Mouse (Mus musculus): ENCODE results near the gene AC141477.1. TPM values are rescaled to one million over a fixed set of nuclear protein-coding genes. Genes with fewer than 3 reads are reported as not detected.

Gene AC141477.1
- total RNA-seq, 1 experiment = not detected

DNA sequence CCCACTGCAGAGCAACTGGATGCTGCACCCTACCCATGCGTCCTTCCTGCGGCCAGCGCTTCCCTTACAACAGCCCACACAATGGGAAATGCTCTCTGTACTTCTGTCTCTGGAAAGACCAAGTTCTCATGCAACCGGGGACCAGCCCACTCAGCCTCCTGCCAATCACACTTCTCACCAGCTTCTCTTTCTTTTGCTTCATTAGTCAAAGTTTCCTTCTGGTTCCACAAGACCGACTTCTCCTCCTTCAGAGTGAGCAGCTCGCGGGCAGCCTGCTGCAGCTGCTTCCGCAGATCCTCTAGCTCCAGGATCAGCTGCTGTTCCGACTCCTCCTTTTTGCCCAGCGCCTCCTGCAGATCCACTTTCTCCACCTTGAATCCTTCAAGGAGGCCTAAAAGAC, 31.7 kb downstream of the AC141477.1 start:
- in situ Hi-C loops (cut with MboI; ENCODE audit: low sequenced_read_pairs in 2 of 2, unreplicated experiment in 2 of 2) = no loop called here
- H3K9ac ChIP-seq (ENCODE audit: insufficient read depth, low read depth, low read length, poor library complexity, severe bottlenecking) = no peak overlapping the region
- no peak overlapping the region for H3K27ac ChIP-seq (ENCODE audit: insufficient read depth, low read depth, low read length, poor library complexity, severe bottlenecking)
- H3K9me3 ChIP-seq (ENCODE audit: control insufficient read depth, insufficient read depth, low read depth, low read length) = no peaks in the 10 kb centered on the region
- peaks cover 64% of the 10 kb centered on the region for H3K36me3 ChIP-seq (ENCODE audit: control insufficient read depth, insufficient read depth, low read length, poor library complexity, severe bottlenecking)
- H3K4me1 ChIP-seq (ENCODE audit: control insufficient read depth in 2 of 2, insufficient read depth in 2 of 2, low read length in 2 of 2, poor library complexity in 1 of 2) = 0 out of 4 replicates have a peak, but pooled peaks cover 0 to 5% of the 10 kb centered on the region in 2 experiments
- no peak overlapping the region for H3K4me3 ChIP-seq (ENCODE audit: insufficient read depth in 1 of 2, low read depth in 1 of 2, low read length in 2 of 2, poor library complexity in 1 of 2, severe bottlenecking in 1 of 2)
- DNase-seq (ENCODE audit: low read depth, low spot score) = no peak
- TF ChIP-seq HCFC1 (IDR thresholded peaks at IDR 0.05; ENCODE audit: borderline replicate concordance, insufficient read depth, low read length) (no peak), ZNF384 (IDR thresholded peaks at IDR 0.05; ENCODE audit: low read depth, low read length) (no peak), CHD2 (IDR thresholded peaks at IDR 0.05; ENCODE audit: low read depth, low read length) (no peak), ZC3H11A (IDR thresholded peaks at IDR 0.05; ENCODE audit: borderline replicate concordance, low read depth, low read length) (no peak), MAFK (IDR thresholded peaks at IDR 0.05; ENCODE audit: insufficient read depth, low read depth, low read length) (no peak)

- H3K36me3 ChIP-seq (ENCODE audit: control insufficient read depth, insufficient read depth, low read length, poor library complexity, severe bottlenecking) = peaks cover 44% of the 10 kb centered on the region
- H3K4me1 ChIP-seq (ENCODE audit: control insufficient read depth in 2 of 2, insufficient read depth in 2 of 2, low read length in 2 of 2, poor library complexity in 1 of 2) = no peaks in the 10 kb centered on the region
- TF ChIP-seq HCFC1 (IDR thresholded peaks at IDR 0.05; ENCODE audit: borderline replicate concordance, insufficient read depth, low read length) (no peak), CHD2 (IDR thresholded peaks at IDR 0.05; ENCODE audit: low read depth, low read length) (no peak), MAFK (IDR thresholded peaks at IDR 0.05; ENCODE audit: insufficient read depth, low read depth, low read length) (no peak), ZNF384 (IDR thresholded peaks at IDR 0.05; ENCODE audit: low read depth, low read length) (no peak), ZC3H11A (IDR thresholded peaks at IDR 0.05; ENCODE audit: borderline replicate concordance, low read depth, low read length) (no peak)
- in situ Hi-C loops (cut with MboI; ENCODE audit: low sequenced_read_pairs in 2 of 2, unreplicated experiment in 2 of 2) = no loop called here
- no peak overlapping the region for H3K9ac ChIP-seq (ENCODE audit: insufficient read depth, low read depth, low read length, poor library complexity, severe bottlenecking)
- no peaks in the 10 kb centered on the region for H3K9me3 ChIP-seq (ENCODE audit: control insufficient read depth, insufficient read depth, low read depth, low read length)
- H3K27ac ChIP-seq (ENCODE audit: insufficient read depth, low read depth, low read length, poor library complexity, severe bottlenecking) = no peak overlapping the region
- H3K4me3 ChIP-seq (ENCODE audit: insufficient read depth in 1 of 2, low read depth in 1 of 2, low read length in 2 of 2, poor library complexity in 1 of 2, severe bottlenecking in 1 of 2) = no peak overlapping the region
- no peak for DNase-seq (ENCODE audit: low read depth, low spot score)
Observed at GRCm38 (mm10) chr10:76392596-76392995, 47.6 kb downstream of the AC141477.1 start.

- TF ChIP-seq MAFK (IDR thresholded peaks at IDR 0.05; ENCODE audit: insufficient read depth, low read depth, low read length) = no peak
- no peak for TF ChIP-seq HCFC1 (IDR thresholded peaks at IDR 0.05; ENCODE audit: borderline replicate concordance, insufficient read depth, low read length)
- no peak for TF ChIP-seq CHD2 (IDR thresholded peaks at IDR 0.05; ENCODE audit: low read depth, low read length)
- TF ChIP-seq ZC3H11A (IDR thresholded peaks at IDR 0.05; ENCODE audit: borderline replicate concordance, low read depth, low read length) = no peak
- TF ChIP-seq ZNF384 (IDR thresholded peaks at IDR 0.05; ENCODE audit: low read depth, low read length) = no peak
- no peak overlapping the region for H3K9ac ChIP-seq (ENCODE audit: insufficient read depth, low read depth, low read length, poor library complexity, severe bottlenecking)
- peak; percentile 68 for DNase-seq (ENCODE audit: low read depth, low spot score)
- peaks cover 49% of the 10 kb centered on the region for H3K36me3 ChIP-seq (ENCODE audit: control insufficient read depth, insufficient read depth, low read length, poor library complexity, severe bottlenecking)
- in situ Hi-C loops (cut with MboI; ENCODE audit: low sequenced_read_pairs in 2 of 2, unreplicated experiment in 2 of 2) = no loop called here
- no peak overlapping the region for H3K27ac ChIP-seq (ENCODE audit: insufficient read depth, low read depth, low read length, poor library complexity, severe bottlenecking)
- no peaks in the 10 kb centered on the region for H3K9me3 ChIP-seq (ENCODE audit: control insufficient read depth, insufficient read depth, low read depth, low read length)
- H3K4me1 ChIP-seq (ENCODE audit: control insufficient read depth in 2 of 2, insufficient read depth in 2 of 2, low read length in 2 of 2, poor library complexity in 1 of 2) = no peaks in the 10 kb centered on the region
- H3K4me3 ChIP-seq (ENCODE audit: insufficient read depth in 1 of 2, low read depth in 1 of 2, low read length in 2 of 2, poor library complexity in 1 of 2, severe bottlenecking in 1 of 2) = no peak overlapping the region
Observed at GRCm38 (mm10) chr10:76391786-76392185, 48.5 kb downstream of the AC141477.1 start.

- Histone ChIP-seq H3K36me3 (ENCODE audit: control insufficient read depth, insufficient read depth, low read length, poor library complexity, severe bottlenecking) (peaks cover 51% of the 10 kb centered on the region), H3K4me3 (ENCODE audit: insufficient read depth in 1 of 2, low read depth in 1 of 2, low read length in 2 of 2, poor library complexity in 1 of 2, severe bottlenecking in 1 of 2) (no peak overlapping the region), H3K9ac (ENCODE audit: insufficient read depth, low read depth, low read length, poor library complexity, severe bottlenecking) (no peak overlapping the region), H3K27ac (ENCODE audit: insufficient read depth, low read depth, low read length, poor library complexity, severe bottlenecking) (no peak overlapping the region), H3K9me3 (ENCODE audit: control insufficient read depth, insufficient read depth, low read depth, low read length) (no peaks in the 10 kb centered on the region), H3K4me1 (ENCODE audit: control insufficient read depth in 2 of 2, insufficient read depth in 2 of 2, low read length in 2 of 2, poor library complexity in 1 of 2) (no peaks in the 10 kb centered on the region)
- no peak for DNase-seq (ENCODE audit: low read depth, low spot score)
- in situ Hi-C loops (cut with MboI; ENCODE audit: low sequenced_read_pairs in 2 of 2, unreplicated experiment in 2 of 2) = no loop called here
- no peak for TF ChIP-seq ZC3H11A (IDR thresholded peaks at IDR 0.05; ENCODE audit: borderline replicate concordance, low read depth, low read length)
Observed at GRCm38 (mm10) chr10:76391166-76391565, 49.1 kb downstream of the AC141477.1 start.

Other genes starting within 250 kb of the AC141477.1 start
- gene Prmt2, start 202.6 kb downstream of the AC141477.1 start, total RNA-seq (2012; rRNA removed) = 15.1 and 21.5 TPM in 2 replicates
- gene S100b, start 186.6 kb downstream of the AC141477.1 start, total RNA-seq (2012; rRNA removed) = not detected in 2 replicates
- 9.0 and 9.6 TPM in 2 replicates for gene Dip2a, start 95.2 kb downstream of the AC141477.1 start, total RNA-seq (2012; rRNA removed)
- 107 and 142 TPM in 2 replicates for gene Pcnt, start 2.3 kb upstream of the AC141477.1 start, total RNA-seq (2012; rRNA removed)
- gene 2610028H24Rik, start 8.6 kb upstream of the AC141477.1 start, total RNA-seq (2012; rRNA removed) = 0.32 and 0.36 TPM in 2 replicates
- 94.6 and 110 TPM in 2 replicates for gene Mcm3ap, start 28.5 kb upstream of the AC141477.1 start, total RNA-seq (2012; rRNA removed)
- 3.6 and 4.6 TPM in 2 replicates for gene Ybey, start 28.7 kb upstream of the AC141477.1 start, total RNA-seq (2012; rRNA removed)
- gene Lss, start 91.1 kb upstream of the AC141477.1 start, total RNA-seq (2012; rRNA removed) = 35.6 and 47.2 TPM in 2 replicates
- not detected in 2 replicates for gene Spatc1l, start 121.8 kb upstream of the AC141477.1 start, total RNA-seq (2012; rRNA removed)
- 0.16 TPM in 1 of 2 replicates, not detected in the other for gene Ftcd, start 135.2 kb upstream of the AC141477.1 start, total RNA-seq (2012; rRNA removed)
- 1.2 and 1.3 TPM in 2 replicates for gene Col6a2, start 183.2 kb upstream of the AC141477.1 start, total RNA-seq (2012; rRNA removed)

Data from ES-E14 (cell line).